Mouse (Mus musculus) thymus, adult 2 months (tissue): ENCODE results near the gene Prkrip1. TPM values are rescaled to one million over a fixed set of nuclear protein-coding genes. Genes with fewer than 3 reads are reported as not detected.
A peak's percentile ranks its signal among the peaks of the same experiment; 100 is the strongest.
"Not testable (repeated sequence)": the region's sequence is repeated elsewhere in the genome, so short reads cannot be mapped to it uniquely, and the experiment has no call there.

Source experiments
- DNase-seq: peaks from one replicate; pipeline ENCODE4 v3.0.0; 2021
- H3K27ac ChIP-seq: fragments of 200-500 bp; 2 replicates; pipeline ENCODE4 v1.5.1; 2012; ENCODE audit warnings: low read length, control low read depth; ENCODE audit not compliant: control insufficient read depth, insufficient read depth
- H3K27me3 ChIP-seq: fragments of 200-500 bp; 2 replicates; pipeline ENCODE4 v1.6.1; 2012; ENCODE audit warnings: mild to moderate bottlenecking, low read length, moderate library complexity, mixed read lengths; ENCODE audit not compliant: control insufficient read depth, insufficient read depth
- H3K36me3 ChIP-seq: fragments of 200-500 bp; 2 replicates; pipeline ENCODE4 v1.6.1; 2012; ENCODE audit warnings: mild to moderate bottlenecking, low read length, moderate library complexity; ENCODE audit not compliant: control insufficient read depth, insufficient read depth
- H3K4me1 ChIP-seq: fragments of 200-500 bp; replicated peaks from 2 replicates; pipeline ENCODE4 v1.6.1; 2012; ENCODE audit warnings: low read length; ENCODE audit not compliant: control insufficient read depth, insufficient read depth
- H3K4me3 ChIP-seq: fragments of 200-500 bp; 2 replicates; pipeline ENCODE4 v1.5.1; 2012; ENCODE audit warnings: mild to moderate bottlenecking, low read length, control low read depth, moderate library complexity; ENCODE audit not compliant: control insufficient read depth, insufficient read depth
- CTCF ChIP-seq: fragments of 200-500 bp; IDR thresholded peaks from 2 replicates; pipeline ENCODE4 v1.5.1; 2012; ENCODE audit warnings: mild to moderate bottlenecking, control low read depth, low read length, moderate library complexity, borderline replicate concordance; ENCODE audit not compliant: control insufficient read depth, poor library complexity, insufficient read depth; ENCODE audit errors: extremely low read depth
- POLR2A ChIP-seq: fragments of 200-500 bp; IDR thresholded peaks from 2 replicates; pipeline ENCODE4 v1.6.1; 2012; ENCODE audit warnings: mild to moderate bottlenecking, low read length, control low read depth, moderate library complexity; ENCODE audit not compliant: control insufficient read depth, poor library complexity, insufficient read depth; ENCODE audit errors: extremely low read depth
- WGBS: fragments of 180-500 bp; shearing (Covaris S2); methylation state at CpG from one replicate; pipeline ENCODE4 v1.1.7; 2018; 5-methylcytosine and 5-hydroxymethylcytosine counted together
- polyA plus RNA-seq: library from polyadenylated mRNA; depleted of rRNA; stranded (reverse); fragments of >200 nt; gene quantifications from 2 replicates; pipeline ENCODE4 v1.2.3, GENCODE M21; 2012

Gene Prkrip1
- polyA plus RNA-seq, 1 experiment, result 20.7 TPM

- peaks cover 5% of the 10 kb centered on the region for H3K36me3 ChIP-seq
- no peak for DNase-seq
- peaks cover 3% of the 10 kb centered on the region; the same call in 1 of the 2 replicates for H3K4me1 ChIP-seq
- H3K27ac ChIP-seq, result no peak overlapping the region
- no peak for TF ChIP-seq POLR2A
- TF ChIP-seq CTCF, result no peak
- 57% methylated on average over 5 of the region's 5 CpGs for WGBS
- no peak overlapping the region for H3K4me3 ChIP-seq
- no peaks in the 10 kb centered on the region for H3K27me3 ChIP-seq
Measured at GRCm38 (mm10) chr5:136155399-136155798, 43.4 kb downstream of the Prkrip1 start.

- no peaks in the 10 kb centered on the region for H3K36me3 ChIP-seq
- peaks cover 28% of the 10 kb centered on the region for H3K4me1 ChIP-seq
- H3K27me3 ChIP-seq, result no peaks in the 10 kb centered on the region
- no peak for TF ChIP-seq POLR2A
- no peak for TF ChIP-seq CTCF
- no peak overlapping the region for H3K4me3 ChIP-seq
- H3K27ac ChIP-seq, result no peak overlapping the region
- no peak for DNase-seq
- WGBS, result 90% methylated on average over 8 of the region's 8 CpGs
Measured at GRCm38 (mm10) chr5:136152365-136152764, 46.4 kb downstream of the Prkrip1 start.

- peak overlapping the region; percentile 76 for H3K27ac ChIP-seq
- H3K27me3 ChIP-seq, H3K36me3 ChIP-seq, H3K4me3 ChIP-seq: not testable (repeated sequence)
- peak; percentile 61 for DNase-seq
- 2% methylated on average over 5 of the region's 5 CpGs for WGBS
- H3K4me1 ChIP-seq, result peaks cover 47% of the 10 kb centered on the region
Measured at GRCm38 (mm10) chr5:136149134-136149576, 49.6 kb downstream of the Prkrip1 start.

- peak overlapping the region; percentile 76 for H3K27ac ChIP-seq
- WGBS, result 66% methylated on average over 8 of the region's 8 CpGs
- no peak overlapping the region for H3K4me3 ChIP-seq
- no peaks in the 10 kb centered on the region for H3K27me3 ChIP-seq
- no peaks in the 10 kb centered on the region for H3K36me3 ChIP-seq
- TF ChIP-seq CTCF (0 out of 2 replicates have a peak, but pooled peaks have one; percentile 30), POLR2A (no peak)
- H3K4me1 ChIP-seq, result peaks cover 51% of the 10 kb centered on the region
- DNase-seq, result no peak
Measured at GRCm38 (mm10) chr5:136147704-136148103, 51.1 kb downstream of the Prkrip1 start.

- Histone ChIP-seq H3K4me3 (no peak overlapping the region), H3K27ac (peak overlapping the region; percentile 76), H3K36me3 (no peaks in the 10 kb centered on the region), H3K27me3 (no peaks in the 10 kb centered on the region), H3K4me1 (peaks cover 51% of the 10 kb centered on the region)
- peak; percentile 79 for DNase-seq
- 86% methylated on average over 1 of the region's 1 CpGs for WGBS
- TF ChIP-seq CTCF (no peak), POLR2A (no peak)
Measured at GRCm38 (mm10) chr5:136146936-136147335, 51.8 kb downstream of the Prkrip1 start.

GRCm38 (mm10) chr5:136144606-136145430 lies 53.9 kb downstream of the Prkrip1 start:
- Histone ChIP-seq H3K4me1 (peaks cover 50% of the 10 kb centered on the region), H3K27ac (no peak overlapping the region), H3K27me3 (no peaks in the 10 kb centered on the region), H3K36me3 (peaks cover 16% of the 10 kb centered on the region), H3K4me3 (no peak overlapping the region)
- WGBS, result 74% methylated on average over 12 of the region's 12 CpGs
- TF ChIP-seq CTCF (no peak), POLR2A (no peak)
- no peak for DNase-seq

GRCm38 (mm10) chr5:136143161-136143755 lies 55.5 kb downstream of the Prkrip1 start:
- H3K27me3 ChIP-seq, result no peaks in the 10 kb centered on the region
- H3K36me3 ChIP-seq, result peaks cover 22% of the 10 kb centered on the region
- no peak for DNase-seq
- 95% methylated on average over 6 of the region's 6 CpGs for WGBS
- peaks cover 34% of the 10 kb centered on the region for H3K4me1 ChIP-seq
- TF ChIP-seq CTCF (peak; percentile 25; the same call in 1 of the 2 replicates), POLR2A (no peak)
- H3K27ac ChIP-seq, result no peak overlapping the region
- no peak overlapping the region for H3K4me3 ChIP-seq
